Mouse (Mus musculus) lung, postnatal 25 days (tissue): ENCODE measurements at regions not wholly inside any gene's neighbourhood (a gene's known extent, or its start where the extent isn't known, plus 50 kb on each side); places are given as distances from the start of the nearest gene placed in this dataset.

Source experiments
- DNase-seq: peaks from one replicate; pipeline ENCODE4 v3.0.0; 2022; ENCODE audit warnings: low spot score

- DNase-seq: no peak
Measured at GRCm38 (mm10) chr1:89288921-89289320, 165.7 kb upstream of the Agap1 start.

GRCm38 (mm10) chr1:89296691-89297090 lies 157.9 kb upstream of the Agap1 start:
- no peak for DNase-seq

GRCm38 (mm10) chr1:89297766-89298165 lies 156.8 kb upstream of the Agap1 start:
- DNase-seq: no peak

- DNase-seq: no peak
Measured at GRCm38 (mm10) chr1:89301151-89301550, 153.5 kb upstream of the Agap1 start.

- DNase-seq: peak; percentile 57
Measured at GRCm38 (mm10) chr1:89302368-89302951, 152.1 kb upstream of the Agap1 start.

- peak; percentile 66 for DNase-seq
Measured at GRCm38 (mm10) chr1:89305171-89305570, 149.4 kb upstream of the Agap1 start.

GRCm38 (mm10) chr1:89308788-89309187 lies 145.8 kb upstream of the Agap1 start:
- peak; percentile 53 for DNase-seq

- no peak for DNase-seq
Measured at GRCm38 (mm10) chr1:89313064-89313463, 141.5 kb upstream of the Agap1 start.

- no peak for DNase-seq
Measured at GRCm38 (mm10) chr1:89317897-89318296, 136.7 kb upstream of the Agap1 start.

- DNase-seq: no peak
Measured at GRCm38 (mm10) chr1:89318663-89319062, 135.9 kb upstream of the Agap1 start.

- DNase-seq: peak; percentile 55
Measured at GRCm38 (mm10) chr1:89322621-89323020, 132.0 kb upstream of the Agap1 start.

- peak; percentile 65 for DNase-seq
Measured at GRCm38 (mm10) chr1:89323091-89323490, 131.5 kb upstream of the Agap1 start.

- DNase-seq: no peak
Measured at GRCm38 (mm10) chr1:89331352-89331751, 123.3 kb upstream of the Agap1 start.

GRCm38 (mm10) chr1:89332676-89333075 lies 121.9 kb upstream of the Agap1 start:
- no peak for DNase-seq

GRCm38 (mm10) chr1:89337861-89338260 lies 116.7 kb upstream of the Agap1 start:
- DNase-seq: no peak

- DNase-seq: no peak
Measured at GRCm38 (mm10) chr1:89342794-89343193, 111.8 kb upstream of the Agap1 start.

- peak; percentile 46 for DNase-seq
Measured at GRCm38 (mm10) chr1:89344546-89344945, 110.1 kb upstream of the Agap1 start.

GRCm38 (mm10) chr1:89347341-89347740 lies 107.3 kb upstream of the Agap1 start:
- no peak for DNase-seq

- no peak for DNase-seq
Measured at GRCm38 (mm10) chr1:89352936-89353335, 101.7 kb upstream of the Agap1 start.

- DNase-seq: no peak
Measured at GRCm38 (mm10) chr1:89359257-89359656, 95.3 kb upstream of the Agap1 start.

GRCm38 (mm10) chr1:89364547-89365305 lies 89.9 kb upstream of the Agap1 start:
- DNase-seq: no peak

- DNase-seq: no peak
Measured at GRCm38 (mm10) chr1:89366891-89367290, 87.7 kb upstream of the Agap1 start.

- DNase-seq: no peak
Measured at GRCm38 (mm10) chr1:89373806-89374205, 80.8 kb upstream of the Agap1 start.

GRCm38 (mm10) chr1:89374271-89374670 lies 80.3 kb upstream of the Agap1 start:
- no peak for DNase-seq
